Mouse (Mus musculus) erythroblast, embryonic 14.5 days (primary cell): ENCODE data around the gene Zbtb18.

Experiments used
- GATA1 ChIP-seq: IDR thresholded peaks from 2 replicates; pipeline ENCODE4 v1.6.1; 2012; ENCODE audit warnings: low read length, inconsistent platforms, mixed read lengths
- TAL1 ChIP-seq: IDR thresholded peaks from 3 replicates; pipeline ENCODE4 v1.6.1; 2012; ENCODE audit warnings: low read length, inconsistent platforms, mixed read lengths

DNA sequence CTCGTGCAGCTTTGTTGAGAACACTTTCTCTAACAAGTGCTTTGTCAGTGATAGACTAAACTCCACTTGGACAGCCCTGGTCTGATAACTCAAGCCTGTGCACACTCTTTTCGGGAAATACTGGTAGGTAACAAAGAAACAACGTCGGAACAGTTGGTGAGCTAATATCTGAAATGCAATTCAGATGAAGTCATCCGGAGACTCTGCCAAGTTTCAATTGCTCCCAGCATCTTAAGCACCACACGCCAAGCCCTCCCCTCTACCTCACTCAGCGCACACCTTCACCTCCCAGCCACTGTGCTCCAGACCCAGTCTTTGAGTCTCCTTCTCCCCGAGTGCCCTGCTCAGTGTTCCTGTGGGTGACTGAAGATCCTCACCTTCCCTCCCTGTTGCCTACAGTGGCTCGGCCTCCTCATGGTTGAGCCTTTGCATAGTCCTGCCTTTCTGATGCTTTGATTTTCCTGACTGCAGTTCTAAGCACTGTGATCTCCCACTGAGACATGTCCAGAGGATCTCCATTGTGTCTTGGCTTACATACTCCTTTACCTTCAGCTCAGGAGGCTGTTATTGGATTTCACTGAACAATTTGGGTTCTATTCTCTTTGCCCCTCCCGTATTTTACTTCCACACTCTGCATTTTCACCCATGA lies 37.3 kb downstream of the Zbtb18 start:
- TF ChIP-seq GATA1 = no peak
- no peak for TF ChIP-seq TAL1
